Mouse (Mus musculus): ENCODE data around the gene Syk.

- TF ChIP-seq CTCF (IDR thresholded peaks at IDR 0.05; ENCODE audit: extremely low read depth, insufficient read depth, insufficient read length, insufficient replicate concordance), result no peak
- no peak for TF ChIP-seq POLR2A (IDR thresholded peaks at IDR 0.05; ENCODE audit: low read depth, low read length)
These were observed 15.3 kb downstream of the Syk start for GRCm38 (mm10) chr13:52598233-52598632.
